Mouse (Mus musculus) lung, embryonic 14.5 days (tissue): Measurements from ENCODE around the gene Trip6. TPM values are rescaled to one million over a fixed set of nuclear protein-coding genes. Genes with fewer than 3 reads are reported as not detected.

Experiments used
- ATAC-seq: fragments of 200-750 bp; cut with Nextera tagmentation; 2 replicates; pipeline ENCODE4 v1.8.0; 2017; ENCODE audit warnings: mild to moderate bottlenecking, moderate TSS enrichment, moderate library complexity; ENCODE audit not compliant: insufficient read depth
- DNase-seq: peaks from one replicate; pipeline ENCODE4 v3.0.0-alpha.2; 2015
- H3K27ac ChIP-seq: fragments of 300-500 bp; sonication (generic); 2 replicates; pipeline ENCODE4 v1.5.1; 2014; ENCODE audit warnings: low read depth, mild to moderate bottlenecking, moderate library complexity
- H3K27me3 ChIP-seq: fragments of 300-500 bp; sonication (generic); 2 replicates; pipeline ENCODE4 v1.6.1; 2014; ENCODE audit warnings: low read length, control low read depth; ENCODE audit not compliant: insufficient read depth
- H3K36me3 ChIP-seq: fragments of 300-500 bp; sonication (generic); 2 replicates; pipeline ENCODE4 v1.6.1; 2014; ENCODE audit warnings: control low read depth; ENCODE audit not compliant: insufficient read depth
- H3K4me1 ChIP-seq: fragments of 300-500 bp; sonication (generic); 2 replicates; pipeline ENCODE4 v1.6.1; 2014; ENCODE audit warnings: antibody characterized with exemption, control low read depth; ENCODE audit not compliant: insufficient read depth
- H3K4me2 ChIP-seq: fragments of 300-500 bp; sonication (generic); 2 replicates; pipeline ENCODE4 v1.6.1; 2014; ENCODE audit warnings: mild to moderate bottlenecking
- H3K4me3 ChIP-seq: fragments of 300-500 bp; sonication (generic); 2 replicates; pipeline ENCODE4 v1.5.1; 2014; ENCODE audit warnings: low read depth, low read length
- H3K9ac ChIP-seq: fragments of 300-500 bp; sonication (generic); 2 replicates; pipeline ENCODE4 v1.6.1; 2014
- H3K9me3 ChIP-seq: fragments of 300-500 bp; sonication (generic); 2 replicates; pipeline ENCODE4 v1.6.1; 2016; ENCODE audit warnings: low read depth, low read length, control low read depth
- CTCF ChIP-seq: IDR thresholded peaks from 2 replicates; pipeline ENCODE4 v1.5.1; 2016; ENCODE audit warnings: antibody characterized with exemption, low read depth
- WGBS: fragments of 180-500 bp; shearing (Covaris S2); extraction: QIAGEN DNeasy Blood & Tissue Kit; methylation state at CpG from one replicate; pipeline ENCODE4 v1.1.7; 2014; 5-methylcytosine and 5-hydroxymethylcytosine counted together
- polyA plus RNA-seq: library from polyadenylated mRNA; unstranded; fragments of >200 nt; fragmentation: Nextera tagmentation; extraction: Ambion mirVana; gene quantifications from 2 replicates; pipeline ENCODE4 v1.2.1, GENCODE M21; 2014

Gene Trip6
- polyA plus RNA-seq, 1 experiment from 2014 or later = 89.3 TPM

DNA sequence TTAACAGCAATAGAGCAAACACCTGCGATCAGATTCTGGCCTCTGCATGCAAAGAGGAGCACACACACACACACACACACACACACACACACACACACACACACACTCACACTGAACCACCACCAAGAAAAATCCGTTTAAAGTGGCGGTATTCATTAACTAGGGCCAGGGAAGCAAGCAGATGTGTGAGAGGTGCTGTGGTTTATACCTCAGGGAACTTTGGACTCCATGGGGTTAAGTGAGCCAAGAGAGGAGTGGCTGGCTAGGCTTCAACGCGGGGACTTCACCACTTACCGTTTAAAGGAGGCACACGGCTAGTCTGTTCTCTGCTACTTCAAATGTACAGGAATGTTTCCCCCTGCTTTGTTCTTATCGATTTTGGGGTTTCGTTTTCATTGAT lies 31.6 kb upstream of the Trip6 start:
- H3K27ac ChIP-seq = peak overlapping the region; percentile 81; the same call in 1 of the 2 replicates
- 8% methylated on average over 9 of the region's 9 CpGs for WGBS
- DNase-seq = peak; percentile 77
- no peaks in the 10 kb centered on the region for H3K27me3 ChIP-seq
- TF ChIP-seq CTCF = no peak
- no peak overlapping the region for H3K4me3 ChIP-seq
- H3K9ac ChIP-seq = peak overlapping the region; percentile 38
- no peak for ATAC-seq
- H3K9me3 ChIP-seq = no peaks in the 10 kb centered on the region
- no peaks in the 10 kb centered on the region for H3K36me3 ChIP-seq
- H3K4me2 ChIP-seq = peak overlapping the region; percentile 50
- peaks cover 26% of the 10 kb centered on the region; the same call in 1 of the 2 replicates for H3K4me1 ChIP-seq

DNA sequence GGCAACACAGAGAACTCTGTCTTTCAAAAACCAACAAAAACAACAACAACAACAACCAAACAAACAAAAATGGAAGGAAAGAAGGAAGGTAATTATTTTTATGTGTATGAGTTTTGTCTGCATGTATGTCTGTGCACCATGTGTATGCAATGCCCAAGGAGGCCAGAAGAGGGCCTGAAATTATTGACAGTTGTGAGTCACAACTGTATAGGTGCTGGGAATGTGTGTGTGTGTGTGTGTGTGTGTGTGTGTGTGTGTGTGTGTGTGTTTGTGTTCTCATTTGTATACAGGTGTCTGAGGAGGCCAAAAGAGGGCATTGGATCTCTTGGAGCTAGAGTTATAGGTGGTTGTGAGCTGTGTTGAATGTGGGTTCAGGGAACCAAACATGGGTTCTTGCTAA lies 29.7 kb upstream of the Trip6 start:
- Histone ChIP-seq H3K27ac (no peak overlapping the region), H3K9ac (no peak overlapping the region), H3K4me1 (peaks cover 36% of the 10 kb centered on the region), H3K4me2 (no peak overlapping the region), H3K27me3 (no peaks in the 10 kb centered on the region), H3K4me3 (no peak overlapping the region), H3K9me3 (no peaks in the 10 kb centered on the region), H3K36me3 (no peaks in the 10 kb centered on the region)
- DNase-seq = no peak
- TF ChIP-seq CTCF = peak; percentile 37
- no peak for ATAC-seq

DNA sequence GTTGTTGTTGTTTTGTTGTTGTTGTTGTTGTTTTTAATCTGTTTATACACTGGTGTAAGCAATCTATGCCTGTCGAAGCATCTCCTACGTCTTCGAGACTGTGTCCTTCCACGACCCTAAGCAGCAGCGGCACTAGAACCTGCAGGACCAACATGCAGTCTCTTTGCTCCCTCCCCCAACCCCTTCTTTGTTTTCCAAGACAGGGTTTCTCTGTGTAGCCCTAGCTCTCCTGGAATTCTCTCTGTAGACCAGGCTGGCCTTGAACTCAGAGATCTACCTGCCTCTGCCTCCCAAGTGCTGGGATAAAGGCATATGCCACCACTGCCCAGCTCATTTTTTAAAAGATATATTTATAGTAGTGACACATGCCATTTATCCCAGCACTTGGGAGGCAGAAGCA lies 29.2 kb upstream of the Trip6 start:
- DNase-seq (no peak), ATAC-seq (no peak)
- Histone ChIP-seq H3K9me3 (no peaks in the 10 kb centered on the region), H3K27me3 (no peaks in the 10 kb centered on the region), H3K4me1 (peaks cover 36% of the 10 kb centered on the region), H3K27ac (0 out of 2 replicates have a peak overlapping the region, but pooled peaks have one; percentile 54), H3K9ac (no peak overlapping the region), H3K4me3 (no peak overlapping the region), H3K36me3 (no peaks in the 10 kb centered on the region), H3K4me2 (no peak overlapping the region)
- no peak for TF ChIP-seq CTCF
- 86% methylated on average over 5 of the region's 5 CpGs for WGBS

DNA sequence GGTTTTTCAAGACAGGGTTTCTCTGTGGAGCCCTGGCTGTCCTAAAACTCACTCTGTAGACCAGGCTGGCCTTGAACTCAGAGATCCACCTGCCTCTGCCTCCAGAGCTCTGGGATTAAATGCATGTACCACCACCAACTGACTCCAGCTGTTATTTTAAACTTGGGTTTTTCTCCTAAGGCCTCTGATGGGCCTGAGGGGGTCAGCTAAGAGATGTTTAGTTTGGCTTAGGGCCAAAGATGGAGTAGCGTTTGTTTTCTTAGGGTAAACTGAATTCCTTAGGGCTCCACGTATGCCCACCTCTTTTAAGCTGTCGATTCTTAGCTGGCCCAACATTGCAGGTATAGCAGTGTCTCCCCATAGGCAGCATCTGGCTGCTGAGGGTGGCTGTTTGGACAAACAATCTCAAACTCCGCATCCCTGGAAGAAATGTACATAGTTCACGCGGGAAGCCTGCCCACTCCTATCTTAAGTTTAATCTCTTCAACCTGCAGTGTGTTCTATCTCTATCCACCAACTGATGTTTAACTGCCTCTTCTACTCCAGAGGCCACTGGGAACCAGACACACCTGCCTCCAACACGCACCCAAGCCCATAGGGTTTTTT lies 28.3 kb upstream of the Trip6 start:
- no peak for TF ChIP-seq CTCF
- Histone ChIP-seq H3K4me1 (peaks cover 27% of the 10 kb centered on the region), H3K4me3 (no peak overlapping the region), H3K27ac (peak overlapping the region; percentile 64; the same call in 1 of the 2 replicates), H3K9me3 (no peaks in the 10 kb centered on the region), H3K27me3 (no peaks in the 10 kb centered on the region), H3K4me2 (no peak overlapping the region), H3K36me3 (no peaks in the 10 kb centered on the region), H3K9ac (no peak overlapping the region)
- DNase-seq (peak; percentile 80), ATAC-seq (no peak)
- 33% methylated on average over 7 of the region's 7 CpGs for WGBS

DNA sequence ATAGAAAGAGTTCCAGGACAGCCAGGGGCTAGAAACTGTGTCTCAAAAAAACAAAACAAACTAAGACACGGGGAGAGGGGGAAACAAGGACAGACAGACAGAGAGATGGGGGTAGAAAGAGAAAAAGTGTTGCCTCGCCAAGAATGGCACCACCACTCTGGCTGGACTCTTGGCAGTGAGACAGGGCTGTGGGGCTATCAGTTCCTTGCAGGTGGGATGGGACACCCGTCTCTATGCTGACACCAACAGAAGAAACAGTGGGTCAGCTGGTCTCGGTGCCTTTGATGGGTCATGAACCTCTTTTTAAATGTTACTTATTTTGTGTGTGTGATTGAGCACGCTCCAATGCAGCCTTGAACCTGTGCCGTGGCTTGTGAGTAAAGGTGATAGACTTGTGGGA lies 26.0 kb upstream of the Trip6 start:
- no peak for ATAC-seq
- 70% methylated on average over 6 of the region's 6 CpGs for WGBS
- Histone ChIP-seq H3K9me3 (no peaks in the 10 kb centered on the region), H3K4me1 (peaks cover 13% of the 10 kb centered on the region), H3K27ac (peak overlapping the region; percentile 89), H3K27me3 (no peaks in the 10 kb centered on the region), H3K9ac (no peak overlapping the region), H3K4me3 (no peak overlapping the region; the same call in 1 of the 2 replicates), H3K4me2 (peak overlapping the region; percentile 86), H3K36me3 (no peaks in the 10 kb centered on the region)
- no peak for DNase-seq
- no peak for TF ChIP-seq CTCF

DNA sequence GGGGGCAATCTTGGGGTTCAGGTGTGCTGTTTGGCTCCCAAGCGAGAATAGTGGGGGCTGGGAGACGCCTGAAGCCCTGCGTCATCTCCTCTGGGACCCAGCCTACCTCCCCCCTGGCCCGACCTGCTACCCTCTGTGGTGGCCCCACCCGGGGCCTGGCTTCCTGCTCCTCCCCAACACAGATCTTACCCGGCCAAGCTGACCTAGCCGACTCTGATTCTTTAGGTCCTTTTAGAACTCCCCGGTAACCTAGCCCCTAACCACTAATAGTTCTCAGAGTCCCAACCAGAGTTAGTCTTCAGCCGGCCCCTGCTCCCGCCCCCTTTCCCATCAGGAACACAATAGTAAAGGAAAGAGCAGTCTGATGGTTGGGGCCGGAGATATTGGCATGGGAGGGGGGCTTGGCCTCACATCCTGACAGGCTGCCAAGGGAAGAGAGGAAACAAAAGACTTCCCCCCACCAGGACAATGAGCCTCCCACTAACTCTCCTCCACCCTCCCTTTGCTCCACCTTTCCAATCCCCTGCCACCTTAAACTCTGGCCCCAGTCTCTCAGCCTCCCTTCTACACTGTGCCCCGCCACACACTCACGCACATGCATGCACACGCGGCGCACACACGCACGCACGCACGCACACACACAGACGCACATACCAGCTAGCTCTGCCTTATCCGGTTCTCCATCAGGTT lies 25.2 kb upstream of the Trip6 start:
- Histone ChIP-seq H3K4me1 (peaks cover 13% of the 10 kb centered on the region), H3K27me3 (no peaks in the 10 kb centered on the region), H3K36me3 (no peaks in the 10 kb centered on the region), H3K9ac (peak overlapping the region; percentile 60), H3K27ac (peak overlapping the region; percentile 89), H3K4me3 (peak overlapping the region; percentile 37), H3K4me2 (peak overlapping the region; percentile 86), H3K9me3 (no peaks in the 10 kb centered on the region)
- peak; percentile 47; the same call in 1 of the 2 replicates for ATAC-seq
- 11% methylated on average over 22 of the region's 22 CpGs for WGBS
- peak; percentile 79 for DNase-seq
- TF ChIP-seq CTCF = no peak

DNA sequence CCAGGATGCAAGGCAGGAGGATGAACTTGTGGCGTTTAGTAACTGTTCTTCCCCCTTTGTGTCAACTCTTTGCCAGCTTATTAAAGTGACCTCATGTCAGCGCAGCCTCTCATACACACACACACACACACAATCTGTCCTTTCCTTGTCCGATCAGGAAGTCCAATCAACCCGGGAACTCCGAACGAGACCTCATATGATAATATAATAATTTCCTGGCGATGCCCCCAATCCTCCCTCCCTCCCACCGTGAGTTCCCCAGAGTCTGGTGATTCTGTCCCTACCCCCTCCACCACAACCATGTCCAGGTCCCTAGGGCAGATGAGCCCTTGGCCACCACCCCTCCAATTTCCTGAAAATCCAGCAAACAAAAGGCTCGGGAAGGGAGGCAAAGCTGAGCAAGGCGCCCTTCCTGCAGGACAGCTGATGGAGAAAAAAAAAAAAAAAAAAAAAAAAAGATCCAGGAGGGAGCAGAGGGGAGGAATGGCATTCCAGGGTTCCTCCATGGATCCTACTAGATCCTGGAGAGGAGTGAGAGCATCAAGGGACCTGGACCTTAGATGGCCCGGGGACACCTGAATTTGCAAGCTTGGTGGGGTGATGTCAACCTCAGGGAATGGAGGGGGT lies 24.6 kb upstream of the Trip6 start:
- Histone ChIP-seq H3K4me1 (peaks cover 13% of the 10 kb centered on the region), H3K27ac (peak overlapping the region; percentile 89), H3K4me3 (peak overlapping the region; percentile 37), H3K9me3 (no peaks in the 10 kb centered on the region), H3K4me2 (peak overlapping the region; percentile 86), H3K27me3 (no peaks in the 10 kb centered on the region), H3K9ac (peak overlapping the region; percentile 60), H3K36me3 (no peaks in the 10 kb centered on the region)
- DNase-seq = peak; percentile 79
- WGBS = under 1% methylated on average over 11 of the region's 11 CpGs
- TF ChIP-seq CTCF = no peak
- ATAC-seq = peak; percentile 26
